Mouse (Mus musculus): ENCODE data around the gene Ampd3.

- TF ChIP-seq USF1 (IDR thresholded peaks at IDR 0.05; ENCODE audit: low read depth, low read length) (no peak), MAX (IDR thresholded peaks at IDR 0.05; ENCODE audit: low read length) (no peak), ZKSCAN1 (IDR thresholded peaks at IDR 0.05; ENCODE audit: low read depth, low read length) (no peak), RCOR1 (IDR thresholded peaks at IDR 0.05; ENCODE audit: low read depth, low read length) (no peak), ETS1 (IDR thresholded peaks at IDR 0.05; ENCODE audit: low read depth, low read length) (no peak), TAL1 (IDR thresholded peaks at IDR 0.05; ENCODE audit: low read length) (no peak), EP300 (IDR thresholded peaks at IDR 0.05; ENCODE audit: low read depth in 1 of 2, low read length in 2 of 2) (no peak), UBTF (IDR thresholded peaks at IDR 0.05; ENCODE audit: borderline replicate concordance, insufficient read depth, low read depth, low read length) (no peak), CTCF (IDR thresholded peaks at IDR 0.05 in 2 of 3, conservative IDR thresholded peaks at IDR 0.05 in 1 of 3; ENCODE audit: control insufficient read depth in 1 of 3, insufficient read depth in 1 of 3, low read depth in 2 of 3, low read length in 3 of 3, poor library complexity in 1 of 3, severe bottlenecking in 1 of 3) (no peak), HCFC1 (IDR thresholded peaks at IDR 0.05; ENCODE audit: low read depth, low read length) (no peak), POLR2A (IDR thresholded peaks at IDR 0.05; ENCODE audit: control insufficient read depth in 1 of 2, insufficient read depth in 1 of 2, low read depth in 1 of 2, low read length in 2 of 2, poor library complexity in 1 of 2) (no peak), ZNF384 (IDR thresholded peaks at IDR 0.05; ENCODE audit: low read depth, low read length) (no peak)
Observed at GRCm38 (mm10) chr7:110782845-110783478, 15.0 kb downstream of the Ampd3 start.
